Mouse (Mus musculus) 3T3-L1 (cell line): ENCODE measurements around the gene Hist1h4c.
"Not testable (repeated sequence)": the region's sequence is repeated elsewhere in the genome, so short reads cannot be mapped to it uniquely, and the experiment has no call there.

Experiments
- DNase-seq: peaks from one replicate; pipeline ENCODE4 v3.0.0-alpha.2; 2015; ENCODE audit warnings: low read depth, low spot score

Hist1h4c gene

GRCm38 (mm10) chr13:23729192-23729525 lies 30.9 kb upstream of the Hist1h4c start:
- DNase-seq = no peak

GRCm38 (mm10) chr13:23728472-23729191 lies 30.4 kb upstream of the Hist1h4c start:
- no peak for DNase-seq

GRCm38 (mm10) chr13:23725213-23725612 lies 27.0 kb upstream of the Hist1h4c start:
- no peak for DNase-seq

- DNase-seq = no peak
Measured at GRCm38 (mm10) chr13:23724239-23724638, 26.0 kb upstream of the Hist1h4c start.

GRCm38 (mm10) chr13:23717593-23718245 lies 19.5 kb upstream of the Hist1h4c start:
- DNase-seq = not testable (repeated sequence)

- DNase-seq = no peak
Measured at GRCm38 (mm10) chr13:23717176-23717575, 18.9 kb upstream of the Hist1h4c start.

- no peak for DNase-seq
Measured at GRCm38 (mm10) chr13:23716261-23717042, 18.2 kb upstream of the Hist1h4c start.

GRCm38 (mm10) chr13:23710374-23711089 lies 12.3 kb upstream of the Hist1h4c start, which contains the start of gene Hfe:
Hfe (minus strand) TSS chr13:23710854.
- DNase-seq = peak; percentile 26

- no peak for DNase-seq
Measured at GRCm38 (mm10) chr13:23709714-23710373, 11.6 kb upstream of the Hist1h4c start.

GRCm38 (mm10) chr13:23708654-23709053 lies 10.4 kb upstream of the Hist1h4c start:
- DNase-seq = peak; percentile 24

- DNase-seq = no peak
Measured at GRCm38 (mm10) chr13:23708041-23708440, 9.8 kb upstream of the Hist1h4c start.

GRCm38 (mm10) chr13:23706771-23707170 lies 8.5 kb upstream of the Hist1h4c start:
- DNase-seq = no peak

GRCm38 (mm10) chr13:23705751-23706356 lies 7.6 kb upstream of the Hist1h4c start:
- no peak for DNase-seq

GRCm38 (mm10) chr13:23702801-23703200 lies 4.5 kb upstream of the Hist1h4c start:
- not testable (repeated sequence) for DNase-seq

GRCm38 (mm10) chr13:23702220-23702619 lies 4.0 kb upstream of the Hist1h4c start:
- DNase-seq = no peak

- peak; percentile 90 for DNase-seq
Measured at GRCm38 (mm10) chr13:23700786-23701520, 2.7 kb upstream of the Hist1h4c start.

GRCm38 (mm10) chr13:23699767-23700166 lies 1.5 kb upstream of the Hist1h4c start:
- no peak for DNase-seq

GRCm38 (mm10) chr13:23698996-23699395 lies 742 bp upstream of the Hist1h4c start:
- no peak for DNase-seq

- peak; percentile 90 for DNase-seq
Measured at GRCm38 (mm10) chr13:23697491-23698299, 559 bp downstream of the Hist1h4c start.
